Mouse (Mus musculus): Measurements from ENCODE around the gene Ptger2. TPM values are rescaled to one million over a fixed set of nuclear protein-coding genes. Genes with fewer than 3 reads are reported as not detected.
"Not testable (repeated sequence)": the region's sequence is repeated elsewhere in the genome, so short reads cannot be mapped to it uniquely, and the experiment has no call there.

The Ptger2 gene
- total RNA-seq (2021): under 1 TPM; 0.59 to 0.93 TPM
- long read RNA-seq, experiment 1, partial matches to known transcripts: 0 of 1 reads
- long read RNA-seq, experiment 1, other reads (novel, unspliced or antisense): 0 of 1 reads
- long read RNA-seq, experiment 2: 0 reads

DNA sequence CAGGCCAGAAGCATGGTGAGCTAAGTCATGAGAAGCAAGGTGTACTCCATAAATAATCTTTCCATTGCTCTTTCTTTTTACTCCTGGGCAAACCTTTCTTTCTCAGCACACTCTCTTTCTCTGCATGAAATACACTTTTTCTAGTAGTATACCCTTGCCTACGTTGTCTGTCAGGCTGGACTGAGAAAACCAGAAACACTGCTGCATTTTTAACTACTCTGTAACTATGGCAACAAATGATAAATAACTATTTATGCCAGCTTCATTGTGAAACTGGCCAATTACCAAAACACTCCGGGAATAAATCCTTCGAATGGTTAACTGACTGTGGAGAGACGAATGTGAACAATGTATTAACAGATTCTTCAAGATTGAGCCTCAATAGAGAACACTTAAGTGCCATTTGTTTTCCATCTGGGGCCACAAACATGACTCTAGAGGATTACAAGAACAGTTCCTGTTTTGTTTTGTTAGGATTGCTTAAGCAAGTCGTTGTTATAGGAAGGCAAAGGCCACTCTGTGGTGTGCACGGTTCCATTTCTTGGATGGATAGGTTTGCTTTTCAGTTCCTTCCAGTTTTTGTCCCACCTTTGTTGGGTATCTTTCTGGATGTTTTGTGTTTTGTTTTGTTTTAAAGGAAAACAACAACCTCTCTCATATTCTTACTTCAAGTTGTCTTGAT lies at the start of gene Ptger2:
Gene Ptger2 (plus strand): TSS at position 522 of the 682 bp plus-strand sequence.
- not testable (repeated sequence) for DNase-seq

- DNase-seq: no peak
These were observed 27.2 kb upstream of the Ptger2 start for GRCm38 (mm10) chr14:44960746-44961145.

DNA sequence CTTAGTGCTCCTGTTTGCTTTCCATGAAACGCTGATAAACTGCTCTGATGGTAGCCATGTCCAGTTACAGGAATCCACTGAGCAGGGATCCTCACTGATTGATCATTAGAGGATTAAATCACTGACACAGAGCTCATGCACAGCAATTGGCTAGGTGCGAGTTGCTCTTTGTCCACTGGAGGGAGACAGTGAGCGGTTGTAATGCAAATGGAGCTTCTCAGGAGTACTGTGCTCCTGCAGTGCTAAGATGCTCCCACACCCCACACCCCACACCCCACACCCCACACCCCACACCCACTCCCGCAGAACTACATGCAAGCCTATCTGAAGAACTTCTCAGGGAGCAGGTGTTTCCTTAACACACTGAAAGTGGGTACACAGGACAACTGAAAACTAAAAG lies 10.7 kb upstream of the Ptger2 start:
- DNase-seq: peak; percentile 63 to 73

DNA sequence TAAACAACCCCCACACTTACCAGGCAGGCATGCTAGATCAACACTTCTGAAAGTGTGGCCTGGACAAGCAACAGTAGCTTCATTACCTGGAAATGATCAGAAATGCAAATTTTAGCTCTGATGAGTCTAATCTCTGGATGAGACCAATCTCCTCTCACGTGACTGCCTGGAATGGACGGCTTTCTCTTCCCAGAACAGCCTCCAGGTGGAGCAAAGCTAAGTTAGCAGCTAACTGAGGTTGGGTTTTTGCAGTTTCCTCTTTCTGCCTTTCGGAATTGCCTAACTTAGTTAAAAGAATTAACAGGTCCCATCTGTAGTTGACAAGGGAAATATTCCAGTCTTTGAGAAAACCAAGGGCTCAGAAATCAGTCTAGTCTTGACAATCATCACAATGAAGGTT lies 8.1 kb upstream of the Ptger2 start:
- peak; percentile 25 to 48 for DNase-seq

DNA sequence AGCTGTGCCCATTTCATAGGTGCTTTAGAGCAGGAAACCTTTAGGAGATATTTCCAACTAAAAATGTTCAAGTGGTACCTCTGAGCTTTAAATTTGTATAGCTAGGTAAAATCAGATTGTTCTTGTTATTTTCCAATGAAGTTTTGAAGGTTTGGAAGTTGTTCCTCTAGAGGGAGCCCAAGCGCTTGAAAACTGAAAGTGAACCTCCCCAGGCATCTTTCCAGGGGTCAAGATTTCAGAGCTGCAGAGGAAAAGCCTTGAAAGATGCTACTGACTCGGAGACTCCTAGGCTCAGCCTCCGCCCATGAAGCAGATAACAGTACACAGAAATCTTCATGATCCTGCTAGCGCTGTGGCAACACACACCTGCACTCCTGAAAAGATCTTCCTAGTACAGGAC lies 6.5 kb upstream of the Ptger2 start:
- peak; percentile 19 to 62 for DNase-seq

DNA sequence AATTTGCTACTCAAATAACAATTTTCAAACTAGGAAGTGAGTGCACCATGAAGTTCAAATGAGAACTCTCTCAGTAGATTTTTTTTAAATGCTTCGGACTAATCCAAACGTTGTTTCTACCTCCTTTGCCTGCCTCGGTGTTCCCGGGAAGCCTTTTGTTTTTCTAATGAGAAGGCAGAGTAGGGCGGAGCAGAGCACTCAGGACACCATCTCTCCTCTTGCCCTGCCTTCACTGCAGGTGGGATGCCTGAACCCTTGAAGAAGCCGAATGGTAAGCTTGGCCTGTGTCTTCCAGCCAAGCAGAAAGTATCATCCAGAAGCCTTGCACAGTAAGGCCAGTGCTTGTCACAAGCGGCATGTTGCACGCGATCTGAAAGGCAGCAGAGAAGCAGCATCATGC lies 3.9 kb upstream of the Ptger2 start:
- no peak for DNase-seq

DNA sequence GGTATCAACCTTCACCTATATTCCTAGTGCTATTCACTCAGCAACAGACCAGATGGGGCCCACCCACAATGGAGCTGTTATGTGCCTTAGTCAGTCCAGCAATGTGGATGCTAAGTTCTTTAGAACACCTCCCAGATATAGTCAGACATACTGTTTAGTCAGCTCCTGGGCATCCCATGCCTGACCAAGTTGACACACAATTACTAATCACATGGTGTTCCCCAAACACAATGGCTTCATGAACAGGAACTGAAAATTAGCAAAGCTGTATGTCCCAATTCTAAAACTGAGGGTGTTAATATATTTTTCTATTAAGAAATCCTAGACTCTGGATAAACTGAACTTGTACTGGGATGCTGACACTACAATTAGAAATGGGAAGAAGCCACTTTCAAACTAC lies 1.7 kb upstream of the Ptger2 start:
- no peak for DNase-seq

DNA sequence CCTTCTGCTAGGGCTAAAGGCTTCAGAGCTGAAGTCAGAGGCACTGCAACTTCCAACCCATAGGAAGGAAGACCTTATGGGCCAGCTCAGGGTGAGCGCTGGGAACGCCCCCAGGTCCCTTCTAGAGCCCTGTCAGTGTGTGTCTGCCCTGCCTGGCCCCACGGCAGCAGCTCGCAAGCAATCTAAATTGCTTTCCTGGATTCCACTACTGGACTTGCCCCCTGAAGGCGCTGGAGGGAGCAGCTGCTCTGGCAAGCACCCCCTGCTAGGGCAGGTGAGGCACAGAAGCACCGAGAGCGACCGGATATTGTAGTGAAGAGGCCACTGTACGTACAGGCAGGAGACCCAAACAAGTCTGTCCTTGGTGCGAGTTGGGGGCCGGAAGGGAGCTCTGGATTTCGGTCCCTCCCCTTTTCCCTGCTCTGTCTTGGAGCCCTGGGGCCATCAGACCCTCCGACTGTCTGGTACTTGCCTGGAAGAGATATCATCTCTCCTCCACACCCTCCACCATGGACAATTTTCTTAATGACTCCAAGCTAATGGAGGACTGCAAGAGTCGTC lies 541 bp downstream of the Ptger2 start:
- no peak for DNase-seq

DNA sequence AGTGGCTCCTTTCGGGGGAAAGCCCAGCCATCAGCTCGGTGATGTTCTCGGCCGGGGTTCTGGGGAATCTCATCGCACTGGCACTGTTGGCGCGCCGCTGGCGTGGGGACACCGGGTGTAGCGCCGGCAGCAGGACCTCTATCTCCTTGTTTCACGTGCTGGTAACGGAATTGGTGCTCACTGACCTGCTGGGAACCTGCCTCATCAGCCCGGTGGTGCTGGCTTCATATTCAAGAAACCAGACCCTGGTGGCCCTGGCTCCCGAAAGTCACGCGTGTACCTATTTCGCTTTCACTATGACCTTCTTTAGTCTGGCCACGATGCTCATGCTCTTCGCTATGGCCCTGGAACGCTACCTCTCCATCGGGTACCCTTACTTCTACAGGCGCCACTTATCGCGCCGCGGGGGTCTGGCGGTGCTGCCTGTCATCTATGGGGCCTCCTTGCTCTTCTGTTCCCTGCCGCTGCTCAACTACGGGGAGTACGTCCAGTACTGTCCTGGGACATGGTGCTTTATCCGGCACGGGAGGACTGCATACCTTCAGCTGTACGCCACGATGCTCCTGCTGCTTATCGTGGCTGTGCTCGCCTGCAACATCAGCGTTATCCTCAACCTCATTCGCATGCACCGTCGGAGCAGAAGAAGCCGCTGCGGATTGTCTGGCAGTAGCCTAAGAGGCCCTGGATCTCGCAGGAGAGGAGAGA lies 1.2 kb downstream of the Ptger2 start:
- DNase-seq: peak in 1 of 2 experiments; percentile 20

DNA sequence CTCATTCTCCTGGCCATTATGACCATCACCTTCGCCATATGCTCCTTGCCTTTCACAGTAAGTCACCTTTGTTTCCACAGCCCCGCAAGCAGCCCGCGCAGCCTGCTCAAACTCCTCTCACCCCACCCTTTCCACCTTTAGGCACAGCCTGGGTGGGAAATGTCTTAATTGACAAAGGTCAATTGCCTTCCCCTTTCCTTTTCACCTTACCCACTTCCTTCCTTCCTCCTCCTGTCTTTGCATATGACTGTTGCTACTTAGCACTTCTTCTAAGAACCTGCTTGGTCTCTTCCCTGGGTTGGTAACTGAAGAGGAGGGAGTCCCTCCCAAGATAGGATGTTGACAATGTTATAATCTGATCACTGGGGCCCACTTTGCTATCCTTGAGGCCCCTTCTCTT lies 1.8 kb downstream of the Ptger2 start:
- no peak for DNase-seq

GRCm38 (mm10) chr14:44994337-44994736 lies 6.3 kb downstream of the Ptger2 start:
- no peak for DNase-seq

- DNase-seq: no peak
These were observed 12.2 kb downstream of the Ptger2 start for GRCm38 (mm10) chr14:45000086-45000769.

- no peak for DNase-seq
These were observed 17.8 kb downstream of the Ptger2 start for GRCm38 (mm10) chr14:45005698-45006283.

- DNase-seq: no peak
These were observed 21.2 kb downstream of the Ptger2 start for GRCm38 (mm10) chr14:45009242-45009641.

DNA sequence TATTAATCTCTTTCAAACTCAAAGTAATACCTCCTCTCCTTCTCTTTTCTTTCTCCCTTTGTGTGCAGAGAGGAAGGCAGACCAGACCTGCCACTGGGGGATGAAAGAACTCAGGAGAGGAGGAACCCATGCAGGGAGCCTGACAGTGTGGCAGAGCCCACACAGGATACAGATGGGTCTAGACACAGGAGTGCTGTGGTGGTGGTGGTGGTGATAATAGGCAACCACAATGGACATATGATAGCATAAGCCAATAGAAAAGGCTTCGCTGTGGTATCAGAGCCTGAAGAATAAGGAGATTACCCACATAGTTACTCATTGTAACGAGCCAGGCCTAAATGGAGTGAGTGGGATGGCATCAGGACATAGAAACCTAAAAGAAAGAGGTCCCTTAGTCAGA lies 23.3 kb downstream of the Ptger2 start:
- DNase-seq: no peak

GRCm38 (mm10) chr14:45011671-45012070 lies 23.7 kb downstream of the Ptger2 start:
- no peak for DNase-seq

- DNase-seq: no peak
These were observed 33.6 kb downstream of the Ptger2 start for GRCm38 (mm10) chr14:45021551-45021950.

DNA sequence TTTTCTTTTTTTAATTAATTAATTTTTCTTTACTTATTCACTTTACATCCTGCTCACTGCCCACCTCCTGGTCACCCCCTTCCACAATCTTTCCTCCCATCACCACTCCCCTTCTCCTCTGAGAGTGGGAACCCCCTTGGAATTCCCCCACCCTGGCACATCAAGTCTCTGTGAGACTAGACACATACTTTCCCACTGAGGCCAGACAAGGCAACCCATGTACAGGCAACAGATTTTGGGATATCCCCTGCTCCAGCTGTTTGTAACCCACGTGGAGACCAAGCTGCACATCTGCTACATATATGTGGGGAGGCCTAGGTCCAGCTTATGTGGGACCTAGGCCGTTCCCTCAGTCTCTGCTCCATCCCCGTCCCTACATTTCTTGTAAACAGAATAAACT lies 46.3 kb downstream of the Ptger2 start:
- DNase-seq: no peak

DNA sequence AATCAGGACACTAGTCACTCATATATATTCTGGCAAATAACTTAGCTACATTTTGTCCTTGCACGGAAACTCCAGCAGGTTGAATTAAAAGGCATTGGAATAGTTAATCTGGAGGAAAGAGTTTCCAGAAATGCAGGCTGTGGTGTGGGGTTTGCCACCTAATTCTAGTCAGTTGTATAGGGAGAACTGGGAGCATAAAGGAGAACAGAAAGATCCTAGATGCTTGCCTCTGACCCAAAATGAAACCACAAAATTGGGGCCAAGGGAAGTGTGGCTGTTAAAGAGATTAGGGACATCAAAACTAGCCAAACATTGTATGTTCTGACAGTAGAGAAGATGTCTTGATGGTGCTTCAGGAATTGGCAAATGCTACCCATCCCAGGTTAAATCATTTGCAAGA lies 48.6 kb downstream of the Ptger2 start:
- no peak for DNase-seq

GRCm38 (mm10) chr14:45038052-45038451 lies 50.1 kb downstream of the Ptger2 start:
- no peak for DNase-seq

DNA sequence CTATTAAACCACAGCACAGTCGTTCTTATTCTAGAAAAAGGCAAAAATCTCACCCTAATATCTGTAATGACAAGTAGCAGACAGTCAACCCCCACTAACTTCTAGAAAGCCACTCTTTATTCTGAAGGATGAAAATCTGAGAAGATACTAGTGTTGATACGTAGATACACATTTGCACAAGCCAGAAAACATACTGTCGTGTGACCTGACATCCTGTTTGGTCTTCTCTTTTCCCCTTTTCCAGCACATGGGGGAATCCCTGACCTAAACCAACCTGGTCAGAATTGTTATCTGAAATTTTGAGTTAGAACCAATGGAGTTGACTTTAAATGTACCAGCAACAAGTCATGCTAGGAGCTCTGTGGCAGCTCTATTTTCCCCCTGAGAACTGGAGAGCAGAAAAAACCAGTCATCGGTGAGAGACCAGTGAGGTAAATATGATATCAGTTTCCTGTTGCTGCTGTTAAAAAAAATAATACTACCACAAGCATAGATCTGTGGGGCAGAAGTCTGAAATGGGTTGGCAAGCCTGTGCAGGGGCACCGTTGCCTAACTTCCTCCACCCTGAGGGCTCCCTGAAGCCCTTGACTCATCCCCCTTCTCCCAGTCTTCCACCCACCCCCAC lies 53.0 kb downstream of the Ptger2 start:
- no peak for DNase-seq

- DNase-seq: no peak
These were observed 60.1 kb downstream of the Ptger2 start for GRCm38 (mm10) chr14:45048128-45048527.

Measured in adrenal gland, postnatal 36 days (tissue).